Mouse (Mus musculus) cerebellum, adult (tissue): Measurements from ENCODE around the gene Pjvk.

Experiments
- ATAC-seq: cut with Nextera tagmentation; 2 replicates; pipeline ENCODE4 v1.9.2; 2017; ENCODE audit warnings: mild to moderate bottlenecking, moderate library complexity, mixed read lengths; ENCODE audit not compliant: insufficient number of reproducible peaks, low FRiP score, low TSS enrichment

Pjvk gene

DNA sequence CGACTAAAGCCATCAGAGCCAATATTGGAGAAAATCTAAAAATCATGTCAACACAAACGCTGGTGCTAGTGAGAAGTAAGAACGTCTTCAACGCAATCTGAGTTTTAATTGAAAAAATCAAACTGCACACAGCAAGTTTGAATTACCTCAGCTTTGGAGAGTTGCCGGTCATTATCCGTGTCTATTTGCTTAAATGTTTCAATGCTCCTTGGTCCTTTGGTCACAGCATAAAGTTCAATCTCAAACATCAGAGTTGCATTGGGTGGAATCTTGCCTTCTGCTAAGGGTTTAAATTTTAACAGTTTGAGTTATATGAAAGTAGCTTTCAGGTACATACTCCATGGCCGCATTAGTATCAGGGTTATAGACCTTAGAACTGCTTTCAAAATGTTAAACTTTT, 17.3 kb downstream of the Pjvk start:
- no peak for ATAC-seq

- no peak for ATAC-seq
Observed at GRCm38 (mm10) chr2:76667200-76667599, 18.9 kb downstream of the Pjvk start.

DNA sequence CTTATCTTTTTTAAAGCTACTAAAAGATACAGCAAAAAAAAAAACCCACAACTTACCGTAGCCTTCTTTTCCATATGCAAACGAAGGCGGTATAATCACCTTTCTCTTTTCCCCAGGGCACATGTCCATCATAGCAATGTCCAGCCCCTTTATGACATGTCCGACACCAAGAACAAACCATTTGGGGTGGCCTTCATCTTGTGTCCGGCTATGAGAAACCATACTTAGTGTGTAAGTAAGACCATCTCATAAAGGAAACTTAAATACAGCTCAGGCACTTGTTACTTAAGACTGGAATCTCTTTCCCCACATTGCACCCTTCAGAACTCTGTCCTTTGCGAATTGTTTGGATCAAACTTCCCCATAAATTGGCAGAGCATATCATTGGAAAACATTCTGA, 23.4 kb downstream of the Pjvk start:
- ATAC-seq, result no peak

- no peak for ATAC-seq
Observed at GRCm38 (mm10) chr2:76672134-76672745, 24.0 kb downstream of the Pjvk start.

- peak; percentile 87 for ATAC-seq
Observed at GRCm38 (mm10) chr2:76672966-76673392, 24.7 kb downstream of the Pjvk start, which contains the start of gene Fkbp7. Fkbp7 (minus strand) TSS chr2:76673116.

DNA sequence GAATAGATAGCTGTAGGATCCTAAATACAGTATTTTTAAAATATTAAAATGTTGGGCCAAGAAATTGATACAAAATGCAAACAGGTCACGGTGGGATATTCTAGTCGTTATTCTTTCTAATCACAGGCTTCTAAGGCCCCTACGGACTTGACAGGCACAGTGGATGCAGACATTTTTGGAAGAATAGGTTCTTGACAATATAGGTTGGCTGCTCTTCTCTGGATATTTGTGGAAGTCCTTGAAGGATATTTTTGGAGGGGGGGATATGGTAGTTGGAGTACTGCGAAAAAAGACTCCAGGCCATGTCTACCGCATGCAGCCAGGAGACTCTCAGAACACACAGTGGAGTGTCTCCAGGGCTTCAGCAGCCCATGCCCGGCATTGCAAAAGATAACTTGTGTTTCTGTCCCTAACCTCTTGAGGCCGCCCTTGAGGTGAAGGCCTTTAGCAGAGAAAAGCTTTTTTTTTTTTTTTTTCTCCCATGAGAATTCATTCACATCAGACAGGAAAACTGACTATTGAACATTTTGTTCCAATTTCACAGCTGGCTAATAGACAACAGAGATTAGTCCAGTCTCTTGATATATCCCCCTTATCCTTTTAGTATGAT, 25.3 kb downstream of the Pjvk start:
- ATAC-seq, result no peak

GRCm38 (mm10) chr2:76674725-76675427, 26.6 kb downstream of the Pjvk start, which contains the start of gene Plekha3:
Plekha3 (plus strand) TSS chr2:76675281.
- peak; percentile 82 for ATAC-seq

GRCm38 (mm10) chr2:76675451-76675850, 27.2 kb downstream of the Pjvk start:
- ATAC-seq, result peak; percentile 24; the same call in 1 of the 2 replicates

GRCm38 (mm10) chr2:76675949-76676348, 27.7 kb downstream of the Pjvk start:
- ATAC-seq, result no peak

- no peak for ATAC-seq
Observed at GRCm38 (mm10) chr2:76676401-76677226, 28.3 kb downstream of the Pjvk start.

- ATAC-seq, result no peak
Observed at GRCm38 (mm10) chr2:76682301-76682700, 34.0 kb downstream of the Pjvk start.

GRCm38 (mm10) chr2:76686986-76687385, 38.7 kb downstream of the Pjvk start:
- ATAC-seq, result no peak

GRCm38 (mm10) chr2:76687608-76688007, 39.3 kb downstream of the Pjvk start:
- ATAC-seq, result no peak

GRCm38 (mm10) chr2:76688162-76688561, 39.9 kb downstream of the Pjvk start:
- ATAC-seq, result no peak

DNA sequence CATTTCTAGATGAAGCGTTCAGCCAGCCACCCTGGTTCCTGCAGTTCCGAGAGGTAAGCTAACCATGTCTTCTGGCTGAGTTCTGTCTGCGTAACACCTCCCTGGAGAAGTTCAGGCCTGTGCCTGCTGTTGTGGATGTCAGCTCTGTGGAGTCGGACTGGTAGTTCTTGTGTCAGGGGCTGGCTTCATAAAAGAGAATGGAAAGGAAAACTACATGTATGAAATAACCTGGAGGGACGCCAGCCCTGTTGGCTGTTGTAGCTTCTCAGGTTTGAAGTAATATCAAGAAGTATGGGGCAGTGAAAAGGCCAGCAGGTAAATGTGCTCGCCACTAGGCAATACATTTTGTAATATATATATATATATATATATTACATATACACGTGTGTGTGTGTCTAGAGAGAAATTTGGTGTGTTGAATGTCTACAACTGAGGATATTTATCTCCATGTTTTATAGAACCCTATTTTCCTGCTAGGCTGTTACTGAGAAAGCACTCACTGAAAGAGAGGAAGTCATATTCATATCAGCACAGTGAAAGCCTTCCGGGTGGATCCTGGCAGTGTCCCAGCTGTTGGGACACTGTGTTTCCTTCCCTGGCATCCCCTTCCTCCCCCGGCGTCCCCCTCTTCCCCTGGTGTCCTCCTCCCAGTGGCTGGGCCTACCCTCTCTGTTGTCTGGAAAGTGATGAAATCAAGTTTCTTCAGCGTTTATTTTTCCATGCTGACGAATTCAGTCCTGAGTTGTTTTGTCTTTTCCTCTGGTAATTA, 42.3 kb downstream of the Pjvk start:
- no peak for ATAC-seq

GRCm38 (mm10) chr2:76693765-76694164, 45.5 kb downstream of the Pjvk start:
- ATAC-seq, result no peak

DNA sequence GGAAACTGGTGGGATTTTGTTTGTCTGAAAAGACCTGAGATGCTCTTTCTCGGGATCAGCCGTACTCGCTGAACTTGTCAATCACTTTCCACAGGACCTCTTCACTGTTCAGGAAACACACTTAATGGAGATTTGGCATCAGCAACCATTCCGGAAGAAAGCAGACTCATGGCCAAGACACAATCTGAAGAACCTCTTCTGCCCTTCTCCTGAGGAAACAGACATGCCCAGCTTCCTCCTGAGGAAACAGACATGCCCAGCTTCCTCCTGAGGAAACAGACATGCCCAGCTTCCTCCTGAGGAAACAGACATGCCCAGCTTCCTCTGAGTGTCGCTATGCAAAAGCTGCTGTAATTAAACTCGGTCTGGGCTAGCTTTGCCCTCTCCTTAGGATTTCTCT, 47.0 kb downstream of the Pjvk start:
- ATAC-seq, result no peak

- no peak for ATAC-seq
Observed at GRCm38 (mm10) chr2:76702188-76702587, 53.9 kb downstream of the Pjvk start.

- ATAC-seq, result no peak
Observed at GRCm38 (mm10) chr2:76702751-76703150, 54.5 kb downstream of the Pjvk start.

GRCm38 (mm10) chr2:76705655-76706054, 57.4 kb downstream of the Pjvk start:
- no peak for ATAC-seq
